Mouse (Mus musculus) lung, adult 2 months (tissue): ENCODE results near the gene Itga3.

ENCODE experiments used
- CTCF ChIP-seq: fragments of 200-500 bp; IDR thresholded peaks from 2 replicates; pipeline ENCODE4 v1.5.1; 2011; ENCODE audit warnings: mild to moderate bottlenecking, low read length, control low read depth; ENCODE audit not compliant: insufficient read depth
- POLR2A ChIP-seq: fragments of 200-500 bp; IDR thresholded peaks from 2 replicates; pipeline ENCODE4 v1.6.1; 2011; ENCODE audit warnings: low read depth, mild to moderate bottlenecking, control low read depth, low read length, borderline replicate concordance; ENCODE audit errors: extremely low read depth

DNA sequence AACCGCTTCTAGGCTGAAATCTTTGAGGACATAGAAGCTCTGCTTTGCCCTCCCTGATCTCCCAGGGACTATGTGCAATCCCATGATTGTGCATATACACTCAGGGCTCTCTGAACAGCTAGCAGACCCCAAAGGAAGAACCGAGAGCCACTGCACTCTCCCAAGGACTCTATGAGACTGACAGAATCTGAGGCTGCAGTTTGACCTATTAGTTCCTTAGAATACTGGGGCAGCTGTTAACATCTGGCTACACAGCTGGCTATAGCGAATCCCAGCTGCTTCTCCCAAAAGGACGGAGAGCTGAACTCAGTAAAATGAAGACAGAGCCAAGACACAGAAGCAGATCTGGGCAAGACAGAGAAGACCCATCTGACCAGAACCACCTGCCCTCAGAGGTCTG, 2.8 kb downstream of the Itga3 start:
- no peak for TF ChIP-seq CTCF
- no peak for TF ChIP-seq POLR2A
